Mouse (Mus musculus) thymus, postnatal 0 days (tissue): ENCODE data around the gene Ism2. TPM values are rescaled to one million over a fixed set of nuclear protein-coding genes. Genes with fewer than 3 reads are reported as not detected.
"Not testable (repeated sequence)": the region's sequence is repeated elsewhere in the genome, so short reads cannot be mapped to it uniquely, and the experiment has no call there.

Source experiments
- DNase-seq: peaks from one replicate; pipeline ENCODE4 v3.0.0-alpha.2; 2015; ENCODE audit warnings: low spot score
- polyA plus RNA-seq: library from polyadenylated mRNA; unstranded; fragments of >200 nt; fragmentation: Nextera tagmentation; extraction: Ambion mirVana; gene quantifications from 2 replicates; pipeline ENCODE4 v1.2.1, GENCODE M21; 2015

Gene Ism2
- polyA plus RNA-seq, 1 experiment from 2014 or later: 0.07 TPM

DNA sequence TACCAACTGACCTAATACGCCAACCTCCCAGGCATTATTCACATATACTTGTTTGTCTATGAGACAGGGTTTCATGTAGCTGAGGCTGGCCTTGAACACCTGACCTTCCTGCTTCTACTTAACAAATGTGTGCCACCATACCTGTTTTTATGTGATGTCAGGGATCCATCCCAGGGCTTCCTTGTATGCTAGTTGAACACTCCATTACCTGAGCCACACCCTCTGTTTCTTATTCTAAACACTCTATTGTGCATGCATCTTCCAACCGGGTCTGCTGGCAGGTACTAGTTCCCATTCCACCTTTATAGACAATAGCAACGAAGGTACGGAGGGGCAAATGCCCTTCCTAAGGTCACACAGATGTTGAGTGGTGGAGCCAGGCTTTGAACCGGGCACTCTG lies 10.4 kb downstream of the Ism2 start:
- no peak for DNase-seq

GRCm38 (mm10) chr12:87284726-87285125 lies 14.8 kb downstream of the Ism2 start:
- no peak for DNase-seq

- DNase-seq: no peak
Measured at GRCm38 (mm10) chr12:87284268-87284667, 15.2 kb downstream of the Ism2 start.

- no peak for DNase-seq
Measured at GRCm38 (mm10) chr12:87283706-87284105, 15.8 kb downstream of the Ism2 start.

DNA sequence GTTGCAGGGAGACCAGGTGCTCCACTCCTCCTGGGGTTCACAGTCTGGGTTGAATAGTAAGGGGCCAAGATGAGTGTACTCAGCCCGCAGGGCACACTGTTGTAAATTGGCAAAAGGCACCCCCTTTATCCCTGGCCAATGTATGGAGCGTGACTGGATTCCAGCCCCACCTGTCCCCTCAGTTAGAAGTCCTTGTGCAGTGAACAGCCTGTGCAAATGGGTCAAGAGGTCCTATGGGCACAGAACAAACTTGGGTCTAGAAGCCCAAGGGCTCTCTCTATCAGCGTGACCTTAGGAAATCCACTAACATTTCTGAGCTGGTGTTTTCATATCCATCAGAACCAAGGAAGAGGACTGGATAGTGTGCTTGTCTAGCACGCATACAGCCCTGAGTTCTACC lies 16.8 kb downstream of the Ism2 start:
- no peak for DNase-seq

DNA sequence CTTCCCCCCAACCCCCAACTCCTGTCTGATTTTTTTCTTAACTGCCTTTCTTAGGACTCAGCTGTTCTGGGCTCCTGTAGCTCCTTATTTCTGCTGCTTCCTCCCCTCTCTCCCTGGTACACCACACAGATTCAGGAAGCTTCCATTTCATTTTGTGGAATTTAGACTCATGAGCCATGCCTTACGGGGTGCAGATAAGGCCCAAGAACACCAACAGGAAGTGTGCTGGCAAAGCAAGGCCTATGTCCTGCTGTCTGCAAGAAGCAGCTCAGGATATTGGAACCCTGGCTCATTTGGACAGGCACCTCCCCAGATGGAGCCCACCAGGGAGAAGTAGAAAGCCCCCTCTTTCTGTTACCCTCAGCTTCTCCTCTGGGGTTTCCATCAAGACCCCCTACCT lies 17.7 kb downstream of the Ism2 start:
- no peak for DNase-seq

DNA sequence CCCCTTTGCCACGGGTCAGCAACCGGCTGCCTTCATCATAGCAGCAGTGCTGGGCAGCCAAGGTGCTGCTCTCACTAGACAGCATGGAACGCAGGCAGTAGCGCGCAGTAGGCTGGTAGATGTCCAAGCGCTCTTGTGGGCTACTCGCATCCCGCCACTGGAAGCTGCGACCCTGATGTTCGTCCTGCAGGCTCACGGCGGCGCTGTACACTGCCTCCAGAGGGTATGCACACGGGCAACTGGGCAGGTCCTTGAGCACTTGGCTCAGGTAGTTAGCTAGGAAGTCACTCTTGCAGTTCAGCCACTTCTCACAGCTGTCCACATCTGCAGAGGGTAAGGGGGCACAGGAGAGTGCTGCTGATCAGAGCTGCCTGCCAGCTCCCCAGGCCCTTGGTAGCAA lies 19.6 kb downstream of the Ism2 start:
- DNase-seq: no peak

DNA sequence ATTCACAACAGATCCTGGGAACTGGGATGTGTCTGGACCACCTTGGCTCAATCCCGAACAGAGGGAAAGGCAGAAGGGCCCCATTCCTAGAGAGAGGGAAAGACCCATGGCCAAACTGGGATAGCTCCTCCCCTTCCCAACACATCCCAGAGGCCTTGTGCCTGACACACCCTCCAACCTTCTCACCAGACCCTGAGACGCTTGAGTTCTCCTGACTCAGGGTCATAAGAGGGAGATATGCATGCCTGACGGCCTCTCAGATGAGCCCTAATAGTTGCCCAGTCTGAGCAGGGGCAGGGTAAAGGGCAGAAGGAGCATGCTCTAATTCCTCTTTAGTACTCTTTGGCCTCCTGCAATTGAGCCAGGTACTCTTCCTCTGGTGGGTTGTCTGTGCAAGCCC lies 20.2 kb downstream of the Ism2 start:
- no peak for DNase-seq

- DNase-seq: no peak
Measured at GRCm38 (mm10) chr12:87278118-87278730, 21.3 kb downstream of the Ism2 start.

DNA sequence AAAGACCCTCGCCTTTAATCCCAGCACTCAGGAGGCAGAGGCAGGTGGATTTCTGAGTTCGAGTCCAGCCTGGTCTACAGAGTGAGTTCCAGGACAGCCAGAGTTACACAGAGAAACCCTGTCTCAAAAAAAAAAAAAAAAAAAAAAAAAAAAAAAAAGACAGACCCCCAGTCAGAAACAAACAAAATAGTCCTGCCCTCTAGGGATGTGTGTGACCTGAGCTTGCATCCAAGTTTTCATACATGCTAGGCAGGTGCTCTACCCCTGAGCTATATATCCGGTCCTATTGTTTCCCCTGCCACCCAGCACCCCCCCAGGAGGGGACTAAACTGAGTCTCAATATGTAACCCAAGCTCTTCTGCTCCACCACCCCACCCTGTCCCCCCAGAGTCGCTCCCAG lies 22.3 kb downstream of the Ism2 start:
- DNase-seq: not testable (repeated sequence)

GRCm38 (mm10) chr12:87274853-87275831 lies 24.4 kb downstream of the Ism2 start:
- DNase-seq: no peak

GRCm38 (mm10) chr12:87267682-87268081 lies 31.8 kb downstream of the Ism2 start:
- peak; percentile 22 for DNase-seq

DNA sequence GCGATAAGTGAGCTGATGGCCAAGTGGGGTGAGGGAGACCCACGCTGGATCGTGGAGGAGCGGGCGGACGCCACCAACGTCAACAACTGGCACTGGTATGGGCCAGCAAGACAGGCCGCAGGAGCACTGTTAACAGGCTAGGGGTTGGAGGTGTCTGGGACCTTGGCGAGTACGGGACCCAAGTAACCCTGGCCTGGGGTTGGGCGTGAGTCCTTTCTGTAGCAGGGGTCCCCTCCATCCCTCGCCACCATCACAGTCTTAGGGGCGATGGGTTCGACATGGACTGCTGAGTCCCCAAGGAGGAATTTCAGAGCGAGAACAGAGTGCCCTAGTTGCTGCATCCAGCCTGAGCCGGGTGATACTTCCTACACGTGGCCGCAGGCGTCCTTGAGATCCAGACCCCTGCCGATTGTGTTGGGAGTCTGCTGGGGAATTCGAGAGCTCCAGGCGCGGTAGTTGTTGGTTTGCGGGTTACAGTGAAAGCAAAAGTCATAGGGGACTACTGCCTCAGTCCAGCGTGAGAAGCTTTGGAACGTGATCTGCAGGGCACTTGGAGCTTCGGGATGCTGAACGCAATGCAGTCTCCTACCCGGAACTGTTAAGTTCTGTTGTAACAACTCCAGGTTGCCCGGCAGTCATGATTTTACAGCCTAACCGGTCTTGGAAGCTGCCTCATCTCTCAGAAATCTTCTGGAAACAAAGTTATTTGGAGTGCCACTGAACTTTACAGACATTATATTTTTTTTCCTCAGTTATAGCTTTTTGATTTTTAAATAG lies 32.5 kb downstream of the Ism2 start:
- DNase-seq: no peak

- DNase-seq: peak; percentile 96
Measured at GRCm38 (mm10) chr12:87266108-87266826, 33.2 kb downstream of the Ism2 start, which contains the start of the genes Vipas39 and Ahsa1. Gene Vipas39 (minus strand): TSS chr12:87266256. Gene Ahsa1 (plus strand): TSS chr12:87266479.

- no peak for DNase-seq
Measured at GRCm38 (mm10) chr12:87265444-87265843, 34.1 kb downstream of the Ism2 start.

- DNase-seq: no peak
Measured at GRCm38 (mm10) chr12:87260562-87260961, 38.9 kb downstream of the Ism2 start.

- no peak for DNase-seq
Measured at GRCm38 (mm10) chr12:87256629-87257028, 42.9 kb downstream of the Ism2 start.

- no peak for DNase-seq
Measured at GRCm38 (mm10) chr12:87253878-87254277, 45.6 kb downstream of the Ism2 start.

DNA sequence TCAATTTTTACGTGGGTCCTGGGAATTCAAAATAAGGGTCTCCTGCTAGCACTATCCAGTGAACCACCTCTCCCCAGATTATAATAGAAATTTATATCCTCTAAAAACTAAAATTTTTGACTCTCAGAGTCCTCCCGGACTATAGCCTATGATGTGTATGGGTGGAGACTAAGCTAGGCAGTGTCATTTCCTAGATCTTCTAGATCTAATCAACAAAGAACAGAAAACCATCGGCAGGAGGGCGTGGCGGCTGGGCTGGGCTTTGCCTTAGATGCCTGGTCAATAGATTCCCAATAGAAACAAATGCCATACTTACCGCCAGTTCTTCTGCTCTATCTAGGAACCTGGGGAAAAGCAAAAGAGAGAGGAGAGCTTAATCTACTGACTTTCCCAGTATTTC lies 49.3 kb downstream of the Ism2 start:
- no peak for DNase-seq

GRCm38 (mm10) chr12:87238632-87239031 lies 60.9 kb downstream of the Ism2 start, which contains the start of gene Noxred1:
Gene Noxred1 (minus strand): TSS chr12:87238732.
- no peak for DNase-seq
